Mouse (Mus musculus) kidney, postnatal 4 days (tissue): ENCODE data around the gene Wls.

ENCODE experiments used
- DNase-seq, 2 experiments: peaks; one replicate each; pipeline ENCODE4 v3.0.0; 2021; ENCODE audit warnings: mixed read lengths in 2 of 2

The Wls gene

DNA sequence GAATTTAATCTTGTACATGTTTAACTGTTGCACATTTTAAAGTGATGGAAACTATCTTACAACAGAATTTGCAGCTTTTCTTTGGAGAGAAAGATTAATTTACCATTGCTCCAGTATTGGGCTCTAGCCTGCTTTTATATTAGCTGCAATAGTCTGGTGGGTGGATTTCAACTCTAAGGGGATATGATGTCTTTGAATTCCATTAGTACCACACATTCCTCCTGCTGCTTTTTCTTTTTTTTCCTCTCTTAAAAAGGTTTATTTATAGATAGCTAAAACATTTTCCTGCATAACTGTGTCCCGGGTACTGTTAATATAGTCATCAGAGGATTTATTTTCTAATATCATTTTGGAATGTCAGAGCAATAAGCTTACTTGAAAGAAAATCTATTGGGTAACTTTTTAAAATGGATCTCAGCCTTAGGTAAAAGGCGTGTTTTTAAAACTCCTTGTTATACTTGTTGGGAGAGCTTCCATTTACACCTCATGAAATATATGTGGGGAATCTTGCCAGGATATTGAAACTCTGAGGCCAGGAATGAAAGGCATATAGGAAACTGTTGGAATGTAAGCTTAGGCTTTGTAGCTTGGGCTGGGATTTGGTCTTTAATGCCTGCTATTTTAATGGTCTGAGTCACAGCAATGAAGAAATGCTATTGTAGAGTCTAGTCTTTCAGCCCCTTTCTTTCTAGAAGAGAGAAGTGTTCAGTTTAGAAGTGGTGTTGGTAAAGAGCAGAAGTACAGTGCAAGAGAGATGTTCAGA, 78.0 kb downstream of the Wls start:
- DNase-seq = no peak
